Mouse (Mus musculus) liver, embryonic 14.5 days (tissue): ENCODE measurements around the gene Gm17555.

Experiments
- CTCF ChIP-seq: IDR thresholded peaks from 2 replicates; pipeline ENCODE4 v1.5.1; 2016; ENCODE audit warnings: antibody characterized with exemption, low read depth, control low read depth
- EP300 ChIP-seq: IDR thresholded peaks from 2 replicates; pipeline ENCODE4 v1.6.1; 2016; ENCODE audit warnings: antibody characterized with exemption, low read depth

DNA sequence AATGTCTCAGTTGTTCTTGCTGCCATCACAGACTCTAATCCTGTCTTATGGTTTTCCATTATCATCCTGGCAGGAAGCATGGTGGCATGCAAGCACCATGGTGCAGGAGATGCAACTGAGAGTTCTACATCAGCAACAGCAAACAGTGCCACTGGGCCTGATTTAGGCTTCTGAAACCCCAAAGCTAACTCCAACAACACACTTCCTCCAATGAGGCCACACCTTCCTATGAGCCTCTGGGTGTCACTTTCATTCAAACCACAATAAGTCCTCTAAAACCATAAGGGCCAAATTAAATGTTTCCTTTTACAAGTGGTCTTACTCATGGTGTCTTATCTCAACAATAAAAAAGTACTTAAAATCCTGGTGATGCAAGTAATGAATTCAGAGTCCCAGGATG, 37.3 kb downstream of the Gm17555 start:
- TF ChIP-seq CTCF (no peak), EP300 (no peak)
